Mouse (Mus musculus) heart, postnatal 0 days (tissue): Measurements from ENCODE around the gene Bcor.

Source experiments
- CTCF ChIP-seq: IDR thresholded peaks from 2 replicates; pipeline ENCODE4 v1.5.1; 2016; ENCODE audit warnings: antibody characterized with exemption, control low read depth, low read depth
- EP300 ChIP-seq: IDR thresholded peaks from 2 replicates; pipeline ENCODE4 v1.6.1; 2016; ENCODE audit warnings: antibody characterized with exemption, low read depth

- TF ChIP-seq CTCF (no peak), EP300 (no peak)
Measured at GRCm38 (mm10) chrX:12068978-12069724, 91.0 kb downstream of the Bcor start.
